Mouse (Mus musculus): ENCODE measurements around the gene Brd4.

Gene Brd4

GRCm38 (mm10) chr17:32284262-32285137, at the start of gene Brd4:
TSS of gene Brd4 (minus strand) at chr17:32284722.
- DNase-seq: peak; percentile 92

- no peak for DNase-seq
These were observed 49.3 kb upstream of the Brd4 start for GRCm38 (mm10) chr17:32333675-32334303.

DNA sequence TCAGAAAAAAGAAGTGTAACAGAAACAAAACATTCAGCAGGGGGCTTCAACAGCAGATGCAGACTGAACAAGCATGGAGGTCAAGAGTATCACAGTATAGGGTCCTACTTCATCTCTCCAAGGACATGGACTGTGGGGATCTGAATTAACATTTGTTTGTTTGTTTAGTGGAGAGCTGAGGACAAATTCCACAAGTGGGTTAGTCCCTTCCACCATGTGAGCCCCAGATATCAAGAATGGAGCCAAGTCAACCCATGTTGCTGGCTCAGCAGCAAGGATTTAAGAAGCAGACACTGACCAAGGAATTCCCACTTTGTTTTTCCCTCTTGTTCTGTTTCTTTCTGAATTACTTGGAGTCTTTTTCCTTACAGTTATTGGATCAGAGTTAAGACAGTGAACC, 43.0 kb upstream of the Brd4 start:
- no peak for DNase-seq

DNA sequence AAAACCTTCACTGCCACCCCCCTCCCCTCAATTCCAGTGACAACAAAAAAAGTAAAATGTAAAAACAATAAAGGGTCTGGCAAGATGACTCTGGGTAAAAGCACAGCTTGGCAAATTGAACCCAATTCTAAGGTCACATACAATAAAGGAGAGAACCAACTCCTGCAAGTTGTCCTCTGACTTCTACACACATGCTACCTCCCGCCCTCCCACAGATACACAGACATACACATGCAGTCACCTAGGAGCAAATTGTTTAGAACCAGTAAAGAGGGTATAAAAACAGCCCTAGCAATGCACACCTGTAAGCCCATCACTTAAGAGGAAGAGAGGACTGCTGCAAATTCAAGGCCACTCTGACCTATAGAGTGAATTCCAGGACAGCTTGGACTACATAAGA, 38.3 kb upstream of the Brd4 start:
- DNase-seq: no peak

DNA sequence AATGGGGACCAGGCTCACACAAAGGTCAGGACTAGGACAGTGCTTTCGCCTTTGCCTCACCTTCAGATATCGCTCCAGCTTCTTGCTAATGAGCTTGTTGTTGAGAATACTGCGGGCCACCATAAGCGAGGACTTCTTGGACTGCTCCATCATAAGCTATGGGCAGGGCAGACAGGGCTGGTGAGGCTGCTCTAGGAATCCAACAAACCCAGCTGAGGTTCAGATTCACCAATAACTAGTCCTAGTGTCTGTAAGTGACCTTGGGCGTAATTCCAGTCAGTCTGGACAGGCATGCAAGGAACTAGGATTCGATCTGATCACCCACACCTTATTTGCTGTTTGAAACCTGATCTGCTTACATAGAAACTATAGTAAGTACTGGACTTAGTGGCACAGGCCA, 37.3 kb upstream of the Brd4 start:
- DNase-seq: no peak

DNA sequence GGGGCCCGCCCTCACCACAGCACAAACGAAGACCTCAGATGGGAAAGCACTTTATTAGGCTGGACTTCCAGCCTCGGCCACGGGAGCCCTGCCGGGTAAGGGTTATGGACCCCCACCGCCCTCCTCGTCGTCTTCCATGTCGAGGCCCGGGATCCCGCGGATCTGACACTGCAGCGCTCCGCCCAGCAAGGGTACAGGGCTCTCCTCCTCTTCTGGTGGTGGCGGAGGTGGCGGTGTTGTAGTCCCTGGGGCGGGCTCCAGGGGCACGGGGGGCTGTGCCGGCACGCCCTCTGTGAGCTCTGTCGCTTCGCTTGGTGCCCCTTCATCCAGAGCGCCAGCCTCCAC, 36.8 kb upstream of the Brd4 start:
- DNase-seq: no peak

- DNase-seq: peak; percentile 99
These were observed 36.3 kb upstream of the Brd4 start, which contains the start of gene Akap8 for GRCm38 (mm10) chr17:32320597-32321389. TSS of gene Akap8 (minus strand) at chr17:32321238.

GRCm38 (mm10) chr17:32319950-32320349, 35.4 kb upstream of the Brd4 start:
- DNase-seq: no peak

- DNase-seq: no peak
These were observed 33.2 kb upstream of the Brd4 start for GRCm38 (mm10) chr17:32317708-32318107.

GRCm38 (mm10) chr17:32317032-32317431, 32.5 kb upstream of the Brd4 start:
- no peak for DNase-seq

DNA sequence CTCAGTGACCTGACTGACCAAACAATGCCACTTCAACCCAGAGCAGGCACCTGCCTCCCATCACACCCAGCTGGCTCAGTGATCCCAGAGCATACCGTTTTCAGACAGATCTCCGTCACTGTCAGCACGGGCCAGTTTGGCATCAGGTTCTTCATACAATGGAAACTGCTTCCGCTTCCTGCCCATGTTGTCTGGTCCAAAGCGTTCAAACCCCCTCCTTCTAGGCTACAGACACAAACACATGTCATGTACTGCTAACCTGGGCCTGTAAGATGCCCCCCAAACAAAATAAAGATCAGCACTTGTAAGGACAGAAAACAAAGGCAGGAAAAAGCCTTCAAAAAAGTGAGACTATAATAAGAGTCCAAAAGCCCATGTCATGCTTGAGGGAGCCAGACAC, 31.0 kb upstream of the Brd4 start:
- no peak for DNase-seq

- DNase-seq: no peak
These were observed 29.4 kb upstream of the Brd4 start for GRCm38 (mm10) chr17:32313892-32314291.

GRCm38 (mm10) chr17:32312801-32313200, 28.3 kb upstream of the Brd4 start:
- no peak for DNase-seq

DNA sequence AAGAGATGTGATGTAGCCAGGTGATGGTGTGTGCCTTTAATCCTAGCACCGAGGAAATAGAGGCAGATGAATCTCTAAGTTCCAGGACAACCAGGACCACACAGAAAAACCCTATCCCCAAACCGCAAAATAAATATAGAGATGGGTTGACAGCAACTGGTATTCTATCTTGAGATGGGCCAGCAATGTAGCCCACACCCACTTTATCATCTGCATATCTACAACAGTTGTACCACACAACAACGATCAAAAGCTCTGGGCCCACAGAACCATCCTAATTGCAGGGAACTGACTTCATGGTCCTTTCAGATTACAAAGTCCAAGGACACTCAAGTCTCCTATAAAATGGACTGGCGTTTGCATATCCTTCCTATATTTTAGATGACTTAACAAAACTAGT, 23.4 kb upstream of the Brd4 start:
- no peak for DNase-seq

DNA sequence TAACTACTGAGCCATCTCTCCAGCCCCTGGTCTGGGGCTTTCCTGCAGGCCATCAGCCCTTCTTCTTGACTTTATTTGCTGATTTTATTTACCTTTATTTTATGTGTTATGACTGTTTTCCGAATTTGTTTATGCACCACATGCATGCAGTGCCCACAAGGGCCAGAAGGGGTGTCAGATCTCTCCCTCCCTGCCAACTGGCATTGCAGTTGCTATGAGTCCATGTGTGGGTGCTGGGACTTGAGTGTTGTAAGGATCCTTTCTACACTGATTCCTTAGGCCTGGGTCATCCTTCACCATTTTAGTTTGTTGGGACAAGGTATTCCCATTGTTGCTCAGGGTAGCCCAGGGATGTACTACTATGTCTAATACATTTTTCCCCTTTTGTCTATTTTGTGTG, 13.6 kb upstream of the Brd4 start:
- DNase-seq: no peak

DNA sequence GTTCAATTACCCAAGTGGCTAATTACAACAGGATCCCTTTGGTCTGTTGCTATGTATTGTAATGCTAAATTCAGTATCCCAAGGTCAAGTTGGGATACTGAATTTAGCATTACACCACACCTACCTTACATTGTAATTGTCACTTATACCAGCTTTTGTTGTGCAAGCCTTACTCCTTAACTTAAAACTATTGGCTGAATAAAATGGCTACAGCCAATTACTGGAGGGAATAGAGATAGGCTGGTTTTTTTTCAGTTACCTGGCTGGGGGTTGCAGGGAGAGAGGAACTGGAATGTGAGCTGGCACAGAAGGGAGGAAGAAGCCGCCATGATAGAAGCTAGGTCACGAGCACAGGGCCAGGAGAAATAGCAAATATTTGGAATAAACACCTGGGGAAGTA, 11.4 kb upstream of the Brd4 start:
- no peak for DNase-seq

- DNase-seq: no peak
These were observed 10.6 kb upstream of the Brd4 start for GRCm38 (mm10) chr17:32295160-32295559.

DNA sequence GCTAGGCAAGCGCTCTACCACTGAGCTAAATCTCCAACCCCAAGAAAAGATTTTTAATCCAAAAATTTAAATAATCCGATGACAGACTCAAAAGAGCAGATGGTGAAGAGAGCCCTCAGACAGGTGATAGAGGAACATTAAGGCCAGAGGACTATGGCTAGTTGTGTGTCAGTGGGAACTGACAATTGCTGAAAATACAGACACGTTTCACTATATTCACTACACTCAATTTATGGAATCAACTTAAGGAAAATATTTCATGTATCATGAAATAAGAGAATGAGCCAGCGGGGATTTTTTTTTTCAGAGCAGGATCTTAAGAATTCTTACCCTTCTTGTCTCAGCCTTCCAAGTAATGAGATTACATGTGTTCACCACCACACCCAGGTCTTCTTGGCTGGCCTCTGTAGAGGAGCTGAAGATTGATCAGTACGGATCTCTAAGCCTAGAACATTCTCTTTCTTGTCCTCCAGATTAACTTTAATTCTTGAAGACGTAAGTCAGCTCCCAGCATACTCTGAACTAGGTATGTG, 682 bp upstream of the Brd4 start:
- no peak for DNase-seq

GRCm38 (mm10) chr17:32283771-32284221, 726 bp downstream of the Brd4 start:
- DNase-seq: peak; percentile 65

DNA sequence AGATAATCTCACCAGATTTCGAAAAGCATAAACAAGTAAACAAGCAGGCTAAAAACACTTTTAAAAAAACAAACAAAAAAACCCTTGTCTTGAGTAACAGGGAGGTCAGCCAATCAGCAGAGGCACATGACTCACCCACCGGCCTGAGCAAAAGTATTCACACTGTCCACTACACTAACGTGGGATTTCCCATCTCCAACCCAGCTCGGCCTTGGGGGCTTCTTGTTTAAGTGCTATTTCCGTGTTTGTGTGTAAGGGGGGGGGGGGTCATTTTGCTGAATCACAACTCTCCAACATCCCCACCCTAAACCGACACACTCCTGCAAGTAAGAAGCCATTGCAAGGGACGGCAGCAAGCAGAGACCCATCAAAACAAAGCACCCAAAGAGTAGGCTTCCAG, 1.2 kb downstream of the Brd4 start:
- peak; percentile 36 for DNase-seq

DNA sequence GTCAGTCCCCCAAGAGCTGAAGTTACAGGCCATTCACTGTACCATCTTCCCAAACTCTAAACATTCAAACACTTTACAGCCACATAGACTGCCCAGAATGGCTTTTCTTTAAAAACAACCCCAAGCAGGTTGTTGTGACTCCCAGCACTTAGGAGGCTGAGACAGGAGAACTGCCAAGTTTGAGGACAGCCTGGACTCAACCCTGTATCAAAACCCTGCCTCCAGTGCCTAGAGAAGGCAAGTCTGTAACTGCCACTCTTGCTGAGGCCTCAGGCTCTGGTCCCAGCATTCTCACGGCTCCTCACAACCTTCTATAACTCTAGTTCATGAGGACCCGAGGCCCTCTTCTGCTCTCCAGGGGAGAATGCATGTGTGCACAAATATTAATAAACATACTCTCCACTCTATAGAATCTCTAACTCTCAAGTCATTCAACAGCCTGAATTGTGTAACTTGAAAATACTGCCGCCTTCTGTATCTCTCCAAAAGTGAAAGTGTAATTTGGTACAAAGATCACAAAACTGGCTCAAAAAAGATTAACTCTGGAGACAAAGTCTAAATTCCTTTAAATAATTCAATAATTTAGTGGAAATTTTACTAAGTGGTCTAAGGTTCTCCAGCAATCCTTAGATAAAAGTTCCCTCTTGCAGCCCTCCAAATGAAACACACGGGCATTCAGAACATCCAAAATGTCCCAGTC, 2.8 kb downstream of the Brd4 start:
- no peak for DNase-seq

DNA sequence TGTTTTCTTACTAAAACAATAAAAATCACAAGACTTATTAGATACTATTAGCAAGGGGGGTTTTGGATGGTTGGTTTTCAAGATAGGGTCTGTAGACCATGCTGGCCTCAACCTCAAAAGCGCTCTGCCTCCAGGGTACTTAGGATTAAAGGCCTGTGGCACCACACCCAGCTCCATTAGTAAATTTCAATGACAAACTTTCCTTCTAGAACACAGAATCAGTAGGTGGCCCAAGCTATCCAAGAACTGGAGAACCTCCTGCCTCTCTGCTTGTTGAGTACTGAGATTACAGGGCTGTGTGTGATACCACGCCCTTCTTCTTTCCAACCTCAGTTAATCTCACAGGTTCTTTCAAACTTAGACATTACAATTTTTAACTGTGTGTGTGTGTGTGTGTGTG, 3.4 kb downstream of the Brd4 start:
- DNase-seq: no peak

GRCm38 (mm10) chr17:32280575-32280974, 3.9 kb downstream of the Brd4 start:
- DNase-seq: no peak
